Mouse (Mus musculus) liver, embryonic 16.5 days (tissue): Measurements from ENCODE around the gene Masp2. TPM values are rescaled to one million over a fixed set of nuclear protein-coding genes. Genes with fewer than 3 reads are reported as not detected.

Experiments used
- polyA plus RNA-seq: library from polyadenylated mRNA; unstranded; fragments of >200 nt; fragmentation: Nextera tagmentation; extraction: Ambion mirVana; gene quantifications from 2 replicates; pipeline ENCODE4 v1.2.1, GENCODE M21; 2015

Gene Masp2
- polyA plus RNA-seq, 1 experiment from 2014 or later, result 65.9 TPM

Other genes with a start within 250 kb of the Masp2 start
- 10.8 and 11.9 TPM in 2 replicates for gene Ubiad1, start 157.8 kb upstream of the Masp2 start, polyA plus RNA-seq
- gene Mtor, start 153.9 kb upstream of the Masp2 start, polyA plus RNA-seq, result 7.6 and 9.3 TPM in 2 replicates
- 0.43 and 0.83 TPM in 2 replicates for gene Angptl7, start 102.1 kb upstream of the Masp2 start, polyA plus RNA-seq
- 30.3 and 31.4 TPM in 2 replicates for gene Exosc10, start 44.1 kb upstream of the Masp2 start, polyA plus RNA-seq
- 88.3 and 94.2 TPM in 2 replicates for gene Srm, start 11.1 kb upstream of the Masp2 start, polyA plus RNA-seq
- gene Tardbp, start 24.5 kb downstream of the Masp2 start, polyA plus RNA-seq, result 110 and 128 TPM in 2 replicates
- not detected in 2 replicates for gene Gm572, start 40.8 kb downstream of the Masp2 start, polyA plus RNA-seq
- gene Casz1, start 201.9 kb downstream of the Masp2 start, polyA plus RNA-seq, result 0.36 and 0.51 TPM in 2 replicates